Mouse (Mus musculus) ES-Bruce4 (cell line): ENCODE results near the gene Ginm1. TPM values are rescaled to one million over a fixed set of nuclear protein-coding genes. Genes with fewer than 3 reads are reported as not detected.

Experiments used
- H3K27ac ChIP-seq: 2 replicates; pipeline ENCODE4 v1.5.1; 2012; ENCODE audit warnings: low read length, inconsistent platforms; ENCODE audit not compliant: insufficient read depth
- H3K27me3 ChIP-seq: 2 replicates; pipeline ENCODE4 v1.6.1; 2012; ENCODE audit warnings: mild to moderate bottlenecking, low read length, inconsistent platforms; ENCODE audit not compliant: control insufficient read depth, poor library complexity, insufficient read depth, severe bottlenecking
- H3K36me3 ChIP-seq: 2 replicates; pipeline ENCODE4 v1.6.1; 2012; ENCODE audit warnings: inconsistent platforms, mild to moderate bottlenecking, low read length, moderate library complexity; ENCODE audit not compliant: control insufficient read depth, poor library complexity, insufficient read depth, severe bottlenecking
- H3K4me1 ChIP-seq: one replicate; pipeline ENCODE4 v1.8.1; 2011; ENCODE audit warnings: low read length; ENCODE audit not compliant: control insufficient read depth, insufficient read depth
- H3K4me3 ChIP-seq: 2 replicates; pipeline ENCODE4 v1.5.1; 2011; ENCODE audit warnings: low read depth, mild to moderate bottlenecking, low read length
- H3K9ac ChIP-seq: 2 replicates; pipeline ENCODE4 v1.6.1; 2012; ENCODE audit warnings: low read depth, mild to moderate bottlenecking, inconsistent platforms; ENCODE audit not compliant: poor library complexity, severe bottlenecking
- H3K9me3 ChIP-seq: replicated peaks from 2 replicates; pipeline ENCODE4 v1.6.1; 2012; ENCODE audit warnings: mild to moderate bottlenecking, low read length, inconsistent platforms; ENCODE audit not compliant: control insufficient read depth, poor library complexity, insufficient read depth, severe bottlenecking
- CTCF ChIP-seq: IDR thresholded peaks from one replicate; pipeline ENCODE4 v1.8.1; 2011; ENCODE audit warnings: low read depth, low read length
- EP300 ChIP-seq: IDR thresholded peaks from 2 replicates; pipeline ENCODE4 v1.6.1; 2011; ENCODE audit warnings: low read depth, low read length; ENCODE audit not compliant: insufficient read depth
- POLR2A ChIP-seq: IDR thresholded peaks from one replicate; pipeline ENCODE4 v1.8.1; 2011; ENCODE audit warnings: low read length; ENCODE audit not compliant: insufficient read depth
- polyA plus RNA-seq: library from polyadenylated mRNA; stranded (reverse); fragments of >200 nt; gene quantifications from 2 replicates; pipeline ENCODE4 v1.2.4, GENCODE M21; 2011; ENCODE audit warnings: low read depth; ENCODE audit not compliant: missing spikeins, insufficient read depth, insufficient read length

The Ginm1 gene
- polyA plus RNA-seq, 1 experiment = 33.6 TPM

DNA sequence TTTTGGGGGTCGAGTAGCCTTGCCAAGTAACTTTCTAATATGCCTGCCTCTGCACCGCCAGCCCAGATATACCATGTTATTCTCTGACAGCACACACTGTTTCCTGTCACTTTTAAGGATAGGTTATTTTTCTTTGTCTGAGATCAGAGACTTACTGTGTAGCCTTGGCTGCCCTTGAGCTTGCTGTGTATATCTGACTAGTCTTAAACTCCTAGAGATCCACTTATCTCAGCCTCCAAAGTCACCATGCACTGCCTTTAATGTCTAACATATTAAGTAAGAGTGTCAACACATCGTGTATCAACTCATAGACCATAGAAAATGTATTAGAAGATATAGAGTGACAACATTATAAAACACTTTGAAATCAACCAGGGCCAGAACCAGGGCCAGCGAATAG is 27.0 kb upstream of the Ginm1 start:
- Histone ChIP-seq H3K9me3 (no peaks in the 10 kb centered on the region), H3K36me3 (peaks cover 19% of the 10 kb centered on the region), H3K27me3 (no peaks in the 10 kb centered on the region), H3K9ac (no peak overlapping the region), H3K4me3 (no peak overlapping the region), H3K27ac (no peak overlapping the region), H3K4me1 (no peaks in the 10 kb centered on the region)
- TF ChIP-seq POLR2A (no peak), CTCF (no peak), EP300 (no peak)

DNA sequence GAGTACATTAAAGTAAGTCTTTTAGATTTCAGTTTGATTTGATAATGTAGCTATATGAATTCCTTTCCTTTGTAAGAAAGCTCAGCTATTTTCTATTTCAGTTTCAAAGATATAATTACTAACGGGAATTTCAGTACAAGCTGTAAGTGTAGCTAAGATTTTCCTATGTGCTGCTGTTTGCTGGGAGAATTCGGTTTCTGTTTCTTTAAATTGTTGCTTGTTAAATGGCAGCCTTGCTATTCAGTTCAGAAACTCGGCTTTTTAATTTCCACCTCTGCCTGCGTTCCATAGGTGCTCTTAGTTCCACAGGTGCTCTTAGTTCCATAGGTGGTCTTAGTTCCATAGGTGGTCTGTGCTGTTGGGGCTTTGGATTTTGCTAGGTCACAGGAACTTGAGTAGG is 26.5 kb upstream of the Ginm1 start:
- Histone ChIP-seq H3K4me1 (no peaks in the 10 kb centered on the region), H3K36me3 (peaks cover 23% of the 10 kb centered on the region)

DNA sequence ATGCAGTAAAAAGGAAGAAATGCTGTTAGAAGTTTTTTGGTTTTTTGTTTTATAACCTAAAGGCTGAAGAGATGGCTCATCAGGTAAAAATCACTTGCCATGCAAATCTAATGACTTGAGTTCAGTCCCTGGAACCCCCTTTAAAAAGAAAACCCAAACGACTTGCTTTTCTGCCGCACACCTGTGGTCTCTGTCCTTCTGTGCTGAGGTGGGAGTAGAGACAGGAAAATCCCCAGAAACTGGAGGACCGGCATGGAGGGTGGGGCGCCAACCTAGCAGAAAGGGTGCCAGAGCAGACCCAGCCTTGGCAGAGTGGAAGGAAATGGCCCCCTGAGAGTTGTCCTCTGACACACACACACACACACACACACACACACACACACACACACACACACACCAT is 26.1 kb upstream of the Ginm1 start:
- no peak overlapping the region for H3K4me3 ChIP-seq
- H3K9ac ChIP-seq = no peak overlapping the region
- TF ChIP-seq EP300 = no peak
- no peak for TF ChIP-seq CTCF
- TF ChIP-seq POLR2A = no peak
- peaks cover 26% of the 10 kb centered on the region for H3K36me3 ChIP-seq
- no peaks in the 10 kb centered on the region for H3K27me3 ChIP-seq
- H3K27ac ChIP-seq = no peak overlapping the region
- H3K4me1 ChIP-seq = no peaks in the 10 kb centered on the region
- H3K9me3 ChIP-seq = no peaks in the 10 kb centered on the region

More for the DNA sequence above, 26.5 kb upstream of the Ginm1 start:
- H3K9me3 ChIP-seq = no peaks in the 10 kb centered on the region
- no peak overlapping the region for H3K27ac ChIP-seq
- no peak overlapping the region for H3K9ac ChIP-seq
- no peaks in the 10 kb centered on the region for H3K27me3 ChIP-seq
- no peak overlapping the region for H3K4me3 ChIP-seq
- no peak for TF ChIP-seq CTCF
- TF ChIP-seq EP300 = no peak
- no peak for TF ChIP-seq POLR2A

DNA sequence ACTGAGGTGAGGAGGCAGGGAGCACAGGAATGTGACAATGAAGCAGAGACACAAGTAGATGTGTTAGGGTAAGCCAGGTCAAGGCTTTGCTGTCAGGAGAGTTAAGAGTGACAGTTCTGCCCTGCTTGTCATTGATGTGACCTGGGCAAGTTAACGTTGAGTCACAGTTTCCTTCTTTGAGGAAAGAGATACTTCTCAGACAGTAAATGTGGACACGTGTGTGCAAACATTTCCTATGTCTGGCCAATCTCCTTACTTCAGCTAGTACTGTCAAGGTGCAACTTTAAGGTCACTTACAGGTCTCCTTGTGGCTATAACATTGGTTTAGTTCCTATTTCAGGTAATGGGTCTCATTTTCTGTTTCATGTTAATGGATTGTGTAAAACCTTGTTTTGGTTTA is 23.9 kb upstream of the Ginm1 start:
- Histone ChIP-seq H3K36me3 (peaks cover 25% of the 10 kb centered on the region), H3K27me3 (no peaks in the 10 kb centered on the region), H3K4me3 (no peak overlapping the region), H3K9me3 (no peaks in the 10 kb centered on the region), H3K27ac (no peak overlapping the region), H3K9ac (no peak overlapping the region), H3K4me1 (no peaks in the 10 kb centered on the region)
- no peak for TF ChIP-seq POLR2A
- TF ChIP-seq CTCF = no peak
- TF ChIP-seq EP300 = no peak

DNA sequence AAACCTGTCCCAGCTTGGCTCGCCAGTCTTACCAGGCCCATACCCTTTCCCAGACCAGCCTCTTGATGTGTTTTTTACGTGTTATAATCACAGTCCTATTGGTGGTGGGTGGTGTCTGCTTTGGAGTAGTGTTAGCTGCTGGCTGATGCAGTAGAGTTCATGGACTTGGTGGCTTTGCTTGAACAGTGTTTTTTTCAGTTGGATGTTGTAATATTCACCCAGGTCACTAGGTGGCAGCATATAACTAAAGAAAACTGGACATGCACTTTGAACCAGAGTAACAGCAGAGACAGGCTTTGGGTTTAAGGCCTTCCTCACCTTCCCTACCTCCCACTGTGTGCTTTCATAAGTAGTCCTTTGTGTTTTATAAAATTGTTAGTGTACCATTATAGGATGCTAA is 17.3 kb upstream of the Ginm1 start:
- Histone ChIP-seq H3K27me3 (no peaks in the 10 kb centered on the region), H3K27ac (no peak overlapping the region), H3K9ac (no peak overlapping the region), H3K4me3 (no peak overlapping the region), H3K9me3 (no peaks in the 10 kb centered on the region), H3K4me1 (no peaks in the 10 kb centered on the region), H3K36me3 (peaks cover 22% of the 10 kb centered on the region)
- TF ChIP-seq CTCF = peak; percentile 27
- no peak for TF ChIP-seq EP300

DNA sequence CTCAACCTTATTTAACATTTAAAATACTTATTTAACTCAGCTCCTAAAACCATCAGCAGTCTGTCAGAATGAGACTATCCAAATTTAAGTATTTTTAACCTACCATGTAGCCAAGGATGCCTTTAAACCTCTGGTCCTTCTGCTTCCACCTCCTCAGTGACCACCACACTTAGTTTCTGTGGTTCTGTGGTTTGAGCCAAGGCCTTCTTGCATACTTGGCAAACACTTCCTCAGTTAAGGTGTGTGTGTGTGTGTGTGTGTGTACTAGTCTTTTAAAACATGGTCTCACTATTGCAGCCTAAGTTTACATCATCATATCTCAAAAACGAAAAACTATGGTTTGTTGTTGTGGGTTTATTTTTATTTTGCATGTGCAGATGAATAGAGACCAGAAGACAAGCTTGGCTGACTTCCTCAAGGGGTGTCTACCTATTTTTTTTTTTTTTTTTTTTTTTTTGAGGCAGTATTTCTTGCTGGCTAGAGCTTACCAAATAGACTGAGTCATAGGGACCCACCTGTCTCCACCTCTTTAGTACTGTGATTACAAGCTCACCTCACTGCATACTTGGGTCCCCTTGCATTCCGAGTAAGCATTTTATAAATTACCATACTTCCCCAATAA is 10.0 kb upstream of the Ginm1 start:
- Histone ChIP-seq H3K9me3 (no peaks in the 10 kb centered on the region), H3K4me1 (no peaks in the 10 kb centered on the region), H3K27ac (no peak overlapping the region), H3K36me3 (peaks cover 48% of the 10 kb centered on the region), H3K4me3 (no peak overlapping the region), H3K9ac (no peak overlapping the region), H3K27me3 (no peaks in the 10 kb centered on the region)
- TF ChIP-seq CTCF (no peak), EP300 (no peak), POLR2A (no peak)
